Mouse (Mus musculus): Measurements from ENCODE around the gene Gatb. TPM values are rescaled to one million over a fixed set of nuclear protein-coding genes. Genes with fewer than 3 reads are reported as not detected.

The Gatb gene
- polyA plus RNA-seq, 1 experiment from 2014 or later = 27.7 TPM

DNA sequence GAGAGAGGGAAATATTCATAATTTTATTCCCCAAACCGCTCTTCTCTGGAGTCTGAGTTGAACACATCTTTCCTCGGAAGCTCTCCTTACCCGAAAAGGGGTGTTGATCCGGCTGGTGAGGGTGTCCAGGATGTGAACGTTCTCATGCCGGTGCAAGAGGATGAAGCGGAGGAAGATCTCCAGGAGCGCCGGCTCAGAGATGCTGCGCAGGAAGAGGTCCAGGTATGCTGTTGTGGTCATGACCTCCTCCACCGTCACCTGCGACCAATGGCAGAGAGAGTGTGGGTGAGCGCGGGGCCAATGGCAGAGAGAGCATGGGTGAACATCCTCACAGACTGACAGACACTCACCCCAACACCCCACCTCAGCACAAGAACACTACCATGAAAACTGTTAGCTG, 114.4 kb downstream of the Gatb start:
- no peak for ATAC-seq (ENCODE audit: insufficient number of reproducible peaks, low FRiP score, low TSS enrichment, low read depth)
- Histone ChIP-seq H3K4me3 (ENCODE audit: low read depth, low read length) (no peak overlapping the region), H3K27ac (replicated peaks; ENCODE audit: low read depth, low read length) (no peak overlapping the region), H3K4me2 (ENCODE audit: low read depth, severe bottlenecking) (no peak overlapping the region), H3K9me3 (ENCODE audit: control insufficient read depth, low read length) (no peaks in the 10 kb centered on the region), H3K9ac (ENCODE audit: low read length) (no peak overlapping the region), H3K27me3 (ENCODE audit: control insufficient read depth, insufficient read depth, low read length) (no peaks in the 10 kb centered on the region), H3K4me1 (ENCODE audit: control insufficient read depth, insufficient read depth, low read length) (0 out of 2 replicates have a peak, but pooled peaks cover 3% of the 10 kb centered on the region), H3K36me3 (ENCODE audit: control insufficient read depth, insufficient read depth, low read length) (no peaks in the 10 kb centered on the region)
- DNase-seq (ENCODE audit: low spot score) = no peak
- WGBS = 94% methylated on average over 14 of the region's 14 CpGs

DNA sequence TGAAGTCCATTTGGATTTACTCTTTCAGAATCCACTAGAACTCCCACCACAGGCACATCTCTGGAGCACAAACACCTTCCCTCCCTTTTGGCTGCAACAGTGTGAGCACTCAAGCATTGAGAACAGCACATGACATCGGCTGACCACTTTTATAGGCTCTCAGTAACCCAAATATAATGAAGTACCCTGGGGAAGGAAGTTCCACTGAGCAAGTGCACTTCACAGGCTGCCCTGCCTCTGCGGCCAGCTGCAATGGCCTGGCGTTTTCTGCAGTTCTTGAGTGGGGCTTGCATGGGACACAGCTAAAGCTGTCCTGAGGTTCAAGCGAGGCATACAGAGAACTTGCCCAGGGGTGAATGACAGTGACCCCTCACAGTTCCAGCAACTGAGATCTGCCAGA, 117.2 kb downstream of the Gatb start:
- Histone ChIP-seq H3K36me3 (ENCODE audit: control insufficient read depth, insufficient read depth, low read length) (no peaks in the 10 kb centered on the region), H3K27ac (replicated peaks; ENCODE audit: low read depth, low read length) (no peak overlapping the region), H3K4me3 (ENCODE audit: low read depth, low read length) (no peak overlapping the region), H3K4me2 (ENCODE audit: low read depth, severe bottlenecking) (no peak overlapping the region), H3K4me1 (ENCODE audit: control insufficient read depth, insufficient read depth, low read length) (0 out of 2 replicates have a peak, but pooled peaks cover 3% of the 10 kb centered on the region), H3K9ac (ENCODE audit: low read length) (no peak overlapping the region), H3K27me3 (ENCODE audit: control insufficient read depth, insufficient read depth, low read length) (no peaks in the 10 kb centered on the region), H3K9me3 (ENCODE audit: control insufficient read depth, low read length) (no peaks in the 10 kb centered on the region)
- WGBS = 68% methylated on average over 4 of the region's 4 CpGs
- DNase-seq (ENCODE audit: low spot score) (no peak), ATAC-seq (ENCODE audit: insufficient number of reproducible peaks, low FRiP score, low TSS enrichment, low read depth) (no peak)

DNA sequence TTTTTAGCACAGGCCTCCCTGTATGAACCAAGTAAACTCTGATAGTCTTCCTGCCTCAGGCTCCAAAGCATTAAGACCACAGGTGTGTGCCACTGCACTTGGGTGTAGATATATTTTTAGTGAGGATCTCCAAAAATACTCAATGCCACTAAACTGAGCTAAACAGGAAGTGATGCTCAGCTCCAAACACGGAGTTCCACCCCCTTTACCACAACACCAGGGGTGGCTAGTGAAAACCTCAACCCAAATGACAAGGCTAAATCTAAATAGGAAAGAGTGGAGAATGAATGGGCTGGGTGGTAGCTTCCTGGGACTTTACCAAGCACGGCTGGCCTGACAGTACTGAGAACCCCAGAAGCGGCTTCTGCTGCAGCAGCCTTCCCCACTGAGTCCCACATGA, 119.1 kb downstream of the Gatb start:
- DNase-seq (ENCODE audit: low spot score) (no peak), ATAC-seq (ENCODE audit: insufficient number of reproducible peaks, low FRiP score, low TSS enrichment, low read depth) (no peak)
- Histone ChIP-seq H3K4me2 (ENCODE audit: low read depth, severe bottlenecking) (no peak overlapping the region), H3K9ac (ENCODE audit: low read length) (no peak overlapping the region), H3K27ac (replicated peaks; ENCODE audit: low read depth, low read length) (no peak overlapping the region), H3K27me3 (ENCODE audit: control insufficient read depth, insufficient read depth, low read length) (no peaks in the 10 kb centered on the region), H3K4me3 (ENCODE audit: low read depth, low read length) (no peak overlapping the region), H3K4me1 (ENCODE audit: control insufficient read depth, insufficient read depth, low read length) (0 out of 2 replicates have a peak, but pooled peaks cover 3% of the 10 kb centered on the region), H3K36me3 (ENCODE audit: control insufficient read depth, insufficient read depth, low read length) (no peaks in the 10 kb centered on the region), H3K9me3 (ENCODE audit: control insufficient read depth, low read length) (no peaks in the 10 kb centered on the region)
- WGBS = 51% methylated on average over 3 of the region's 3 CpGs

DNA sequence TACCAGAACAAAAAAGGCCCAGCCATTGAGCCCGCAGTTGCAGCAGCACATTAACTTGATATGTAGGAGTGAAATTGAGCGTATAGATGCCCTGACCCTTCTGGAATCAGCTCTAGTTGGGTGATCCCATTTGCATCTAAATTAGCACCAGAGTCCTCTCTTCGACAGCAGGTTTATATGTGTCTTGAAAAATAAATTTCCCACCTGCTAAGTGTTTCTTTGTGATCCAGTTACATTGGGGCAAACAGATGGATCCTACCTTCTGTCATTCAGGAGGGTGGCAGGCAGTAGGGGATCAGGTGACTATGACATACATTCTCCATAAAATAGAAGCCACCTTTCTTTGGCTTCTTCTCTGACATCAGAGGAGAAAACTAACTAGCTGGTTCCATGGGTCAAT, 121.1 kb downstream of the Gatb start:
- 0 out of 2 replicates have a peak, but pooled peaks cover 3% of the 10 kb centered on the region for H3K4me1 ChIP-seq (ENCODE audit: control insufficient read depth, insufficient read depth, low read length)
- no peak overlapping the region for H3K4me2 ChIP-seq (ENCODE audit: low read depth, severe bottlenecking)
- ATAC-seq (ENCODE audit: insufficient number of reproducible peaks, low FRiP score, low TSS enrichment, low read depth) (no peak), DNase-seq (ENCODE audit: low spot score) (no peak)
- H3K27ac ChIP-seq (replicated peaks; ENCODE audit: low read depth, low read length) = no peak overlapping the region
- no peak overlapping the region for H3K9ac ChIP-seq (ENCODE audit: low read length)
- 87% methylated on average over 3 of the region's 3 CpGs for WGBS
- no peak overlapping the region for H3K4me3 ChIP-seq (ENCODE audit: low read depth, low read length)
- H3K36me3 ChIP-seq (ENCODE audit: control insufficient read depth, insufficient read depth, low read length) = no peaks in the 10 kb centered on the region
- no peaks in the 10 kb centered on the region for H3K27me3 ChIP-seq (ENCODE audit: control insufficient read depth, insufficient read depth, low read length)
- H3K9me3 ChIP-seq (ENCODE audit: control insufficient read depth, low read length) = no peaks in the 10 kb centered on the region

DNA sequence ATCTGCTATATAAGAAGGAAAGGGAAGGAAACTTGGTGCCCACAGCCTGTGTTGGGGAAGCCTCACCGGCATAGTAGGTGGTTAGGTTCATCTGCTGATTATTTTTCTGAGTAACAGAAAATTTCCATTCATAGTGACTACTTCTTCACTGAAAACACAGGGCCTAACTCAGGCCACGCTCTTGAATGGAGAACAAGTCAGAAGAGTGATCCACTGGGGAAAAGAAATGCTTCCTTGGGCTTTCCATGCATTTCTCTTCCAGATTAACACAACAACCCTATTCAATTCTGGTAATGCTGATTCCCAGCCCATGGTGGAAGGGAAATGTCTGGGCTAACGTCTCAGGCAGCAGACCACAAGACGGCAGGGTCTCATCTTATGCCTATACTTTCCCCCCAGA, 124.6 kb downstream of the Gatb start:
- Histone ChIP-seq H3K9ac (ENCODE audit: low read length) (no peak overlapping the region), H3K9me3 (ENCODE audit: control insufficient read depth, low read length) (no peaks in the 10 kb centered on the region), H3K36me3 (ENCODE audit: control insufficient read depth, insufficient read depth, low read length) (no peaks in the 10 kb centered on the region), H3K27ac (replicated peaks; ENCODE audit: low read depth, low read length) (no peak overlapping the region), H3K4me1 (ENCODE audit: control insufficient read depth, insufficient read depth, low read length) (no peaks in the 10 kb centered on the region), H3K27me3 (ENCODE audit: control insufficient read depth, insufficient read depth, low read length) (no peaks in the 10 kb centered on the region), H3K4me3 (ENCODE audit: low read depth, low read length) (no peak overlapping the region), H3K4me2 (ENCODE audit: low read depth, severe bottlenecking) (no peak overlapping the region)
- DNase-seq (ENCODE audit: low spot score) = no peak
- no peak for ATAC-seq (ENCODE audit: insufficient number of reproducible peaks, low FRiP score, low TSS enrichment, low read depth)
- 86% methylated on average over 4 of the region's 4 CpGs for WGBS

DNA sequence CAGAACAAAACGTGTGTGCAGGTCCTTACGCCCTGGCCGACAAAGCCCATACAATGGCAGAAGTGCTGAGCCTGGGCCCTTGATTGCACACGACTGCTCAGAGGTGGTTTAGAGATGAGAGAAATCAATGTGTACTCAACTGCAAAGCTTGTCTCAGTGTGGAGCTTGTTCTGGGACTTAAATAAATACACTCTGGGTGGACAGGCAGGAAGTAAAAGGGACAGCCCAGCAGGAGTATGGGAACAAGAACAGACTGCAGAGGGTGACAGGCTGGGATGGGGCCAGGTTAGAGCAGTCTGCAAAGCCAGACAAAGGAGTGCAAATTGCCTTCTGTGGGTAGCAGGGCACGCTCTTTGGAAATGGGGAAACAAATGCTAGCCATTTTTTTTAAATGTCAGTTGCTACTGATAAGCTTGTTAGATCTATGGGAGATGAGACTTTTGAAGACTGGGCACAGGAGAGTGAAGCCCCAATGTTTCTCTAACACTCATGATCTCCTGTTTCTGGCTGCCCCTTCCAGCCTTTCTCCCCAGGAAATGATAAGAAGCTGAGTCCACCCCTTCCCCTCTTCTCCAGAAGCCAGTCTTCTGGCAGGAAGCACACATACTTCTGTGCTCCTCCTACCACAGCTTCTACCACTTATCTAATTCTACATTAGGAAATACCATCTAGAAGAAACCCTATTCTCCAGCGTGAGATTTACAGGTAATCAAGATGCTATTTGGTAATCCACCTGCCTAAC, 129.4 kb downstream of the Gatb start:
- H3K4me1 ChIP-seq (ENCODE audit: control insufficient read depth, insufficient read depth, low read length) = no peaks in the 10 kb centered on the region
- no peaks in the 10 kb centered on the region for H3K9me3 ChIP-seq (ENCODE audit: control insufficient read depth, low read length)
- no peak overlapping the region for H3K9ac ChIP-seq (ENCODE audit: low read length)
- H3K4me2 ChIP-seq (ENCODE audit: low read depth, severe bottlenecking) = no peak overlapping the region
- H3K36me3 ChIP-seq (ENCODE audit: control insufficient read depth, insufficient read depth, low read length) = no peaks in the 10 kb centered on the region
- no peaks in the 10 kb centered on the region for H3K27me3 ChIP-seq (ENCODE audit: control insufficient read depth, insufficient read depth, low read length)
- 68% methylated on average over 6 of the region's 6 CpGs for WGBS
- H3K27ac ChIP-seq (replicated peaks; ENCODE audit: low read depth, low read length) = no peak overlapping the region
- ATAC-seq (ENCODE audit: insufficient number of reproducible peaks, low FRiP score, low TSS enrichment, low read depth) (no peak), DNase-seq (ENCODE audit: low spot score) (no peak)
- no peak overlapping the region for H3K4me3 ChIP-seq (ENCODE audit: low read depth, low read length)

Other genes starting within 250 kb of the Gatb start
- gene Fam160a1, start 243.2 kb downstream of the Gatb start, polyA plus RNA-seq (2014; fragmentation: Nextera tagmentation; extraction: Ambion mirVana) = 1.7 and 2.1 TPM in 2 replicates